Comparison of ENCODE assay signal across 8 mouse cellular contexts in genomic region chr14:52244041-52244689, GRCm38 (mm10). TPM values are rescaled to one million over a fixed set of nuclear protein-coding genes. Genes with fewer than 3 reads are reported as not detected.
A peak's percentile ranks its signal among the peaks of the same experiment; 100 is the strongest.
DNase-seq lines count a peak whose midpoint lies in the region; ATAC-seq lines count a peak whose summit lies in the region.

No protein-coding gene starts in this region.

- H3K36me3 ChIP-seq in hindbrain, embryonic 14.5 days (replicated peaks; ENCODE audit: control insufficient read depth, insufficient read depth), result no peaks in the 10 kb centered on the region

- peak overlapping the region; percentile 71 for H3K4me2 ChIP-seq in hindbrain, embryonic 14.5 days (replicated peaks)

- H3K4me1 ChIP-seq in hindbrain, embryonic 14.5 days (replicated peaks; ENCODE audit: control insufficient read depth, insufficient read depth, low read length), result peaks cover 14% of the 10 kb centered on the region

- peak; percentile 100 for ATAC-seq in hindbrain, embryonic 14.5 days (ENCODE audit: low FRiP score)

- H3K27me3 ChIP-seq in hindbrain, embryonic 14.5 days (ENCODE audit: control insufficient read depth, insufficient read depth, low read length), result no peaks in the 10 kb centered on the region

- H3K27ac ChIP-seq in hindbrain, embryonic 14.5 days, result peak overlapping the region; percentile 61

- peak overlapping the region; percentile 83 for H3K9ac ChIP-seq in hindbrain, embryonic 14.5 days

- peak; percentile 100 for DNase-seq in R1 (ENCODE audit: low read depth, low spot score)
- DNase-seq in cerebellum, postnatal 25 days, result peak; percentile 98 to 99
- peak; percentile 98 to 99 for DNase-seq in frontal cortex, postnatal 25 days (ENCODE audit: low spot score in 2 of 2)
- peak; percentile 98 for DNase-seq in hindbrain, embryonic 14.5 days (ENCODE audit: low spot score)
- DNase-seq in layer of hippocampus, postnatal 36 days, result peak; percentile 98 to 99
- DNase-seq in lung, postnatal 36 days, result peak; percentile 100
- DNase-seq in retina, postnatal 1 day, result peak; percentile 100
- peak; percentile 99 to 100 for DNase-seq in urinary bladder, adult 18-20 months (ENCODE audit: low spot score in 2 of 2)

- H3K9me3 ChIP-seq in hindbrain, embryonic 14.5 days (ENCODE audit: control insufficient read depth, low read length), result no peaks in the 10 kb centered on the region

- peak overlapping the region; percentile 73 for H3K4me3 ChIP-seq in hindbrain, embryonic 14.5 days (replicated peaks; ENCODE audit: low read length)

- WGBS in hindbrain, embryonic 14.5 days, result under 1% methylated on average over 32 of the region's 32 CpGs

RNA-seq across cellular contexts. Expression of gene Chd8, which starts 13.4 kb away (rescaled TPM):
- 47.3 and 52.3 TPM in 2 replicates for polyA plus RNA-seq in hindbrain, embryonic 14.5 days (2014; fragmentation: Nextera tagmentation; extraction: Ambion mirVana)
- 100 to 1,000 TPM; 123 to 143 TPM for total RNA-seq in layer of hippocampus, postnatal 36 days (2021)

RNA-seq across cellular contexts. Expression of gene Tox4, which starts 34.8 kb away (rescaled TPM):
- polyA plus RNA-seq in hindbrain, embryonic 14.5 days (2014; fragmentation: Nextera tagmentation; extraction: Ambion mirVana), result 55.7 and 56.6 TPM in 2 replicates
- 10 to 100 TPM; 58.3 to 63.0 TPM for total RNA-seq in layer of hippocampus, postnatal 36 days (2021)

RNA-seq across cellular contexts. Expression of gene Rab2b, which starts 35.2 kb away (rescaled TPM):
- 58.2 and 60.4 TPM in 2 replicates for polyA plus RNA-seq in hindbrain, embryonic 14.5 days (2014; fragmentation: Nextera tagmentation; extraction: Ambion mirVana)
- 10 to 100 TPM; 35.7 to 37.1 TPM for total RNA-seq in layer of hippocampus, postnatal 36 days (2021)

RNA-seq across cellular contexts. Expression of gene Supt16, which starts 46.9 kb away (rescaled TPM):
- polyA plus RNA-seq in hindbrain, embryonic 14.5 days (2014; fragmentation: Nextera tagmentation; extraction: Ambion mirVana), result 50.2 and 53.3 TPM in 2 replicates
- 10 to 100 TPM; 52.2 to 53.9 TPM for total RNA-seq in layer of hippocampus, postnatal 36 days (2021)

Comparison
In these comparisons a context has a peak if more than half of its experiments do, and no peak if none do; other contexts are left out.
1. Peak in every context shown above with its lines: DNase-seq, ATAC-seq, H3K4me3 ChIP-seq and H3K27ac ChIP-seq.